Mouse (Mus musculus) hindbrain, embryonic 10.5 days (tissue): Measurements from ENCODE around the gene Defa17. TPM values are rescaled to one million over a fixed set of nuclear protein-coding genes. Genes with fewer than 3 reads are reported as not detected.
"Not testable (repeated sequence)": the region's sequence is repeated elsewhere in the genome, so short reads cannot be mapped to it uniquely, and the experiment has no call there.

Experiments
- DNase-seq: peaks from one replicate; pipeline ENCODE4 v3.0.0-alpha.2; 2017; ENCODE audit warnings: low spot score
- H3K27ac ChIP-seq: fragments of 300-500 bp; sonication (generic); 2 replicates; pipeline ENCODE4 v1.5.1; 2016; ENCODE audit warnings: mild to moderate bottlenecking, moderate library complexity
- H3K27me3 ChIP-seq: fragments of 300-500 bp; sonication (generic); 2 replicates; pipeline ENCODE4 v1.6.1; 2016; ENCODE audit warnings: mild to moderate bottlenecking; ENCODE audit not compliant: poor library complexity, insufficient read depth, severe bottlenecking
- H3K36me3 ChIP-seq: fragments of 300-500 bp; sonication (generic); 2 replicates; pipeline ENCODE4 v1.6.1; 2016; ENCODE audit warnings: mild to moderate bottlenecking, moderate library complexity
- H3K4me1 ChIP-seq: fragments of 300-500 bp; sonication (generic); replicated peaks from 2 replicates; pipeline ENCODE4 v1.6.1; 2016; ENCODE audit warnings: mild to moderate bottlenecking
- H3K4me3 ChIP-seq: fragments of 300-500 bp; sonication (generic); 2 replicates; pipeline ENCODE4 v1.5.1; 2016; ENCODE audit warnings: mild to moderate bottlenecking, moderate library complexity
- H3K9me3 ChIP-seq: fragments of 300-500 bp; sonication (generic); 2 replicates; pipeline ENCODE4 v1.6.1; 2016; ENCODE audit warnings: mild to moderate bottlenecking, moderate library complexity
- WGBS: fragments of 180-500 bp; shearing (Covaris S2); methylation state at CpG from one replicate; pipeline ENCODE4 v1.1.7; 2016; 5-methylcytosine and 5-hydroxymethylcytosine counted together
- polyA plus RNA-seq: library from polyadenylated mRNA; unstranded; fragments of >200 nt; fragmentation: Nextera tagmentation; extraction: Ambion mirVana; gene quantifications from 2 replicates; pipeline ENCODE4 v1.2.1, GENCODE M21; 2016

Gene Defa17
- polyA plus RNA-seq: not detected in 2 replicates

DNA sequence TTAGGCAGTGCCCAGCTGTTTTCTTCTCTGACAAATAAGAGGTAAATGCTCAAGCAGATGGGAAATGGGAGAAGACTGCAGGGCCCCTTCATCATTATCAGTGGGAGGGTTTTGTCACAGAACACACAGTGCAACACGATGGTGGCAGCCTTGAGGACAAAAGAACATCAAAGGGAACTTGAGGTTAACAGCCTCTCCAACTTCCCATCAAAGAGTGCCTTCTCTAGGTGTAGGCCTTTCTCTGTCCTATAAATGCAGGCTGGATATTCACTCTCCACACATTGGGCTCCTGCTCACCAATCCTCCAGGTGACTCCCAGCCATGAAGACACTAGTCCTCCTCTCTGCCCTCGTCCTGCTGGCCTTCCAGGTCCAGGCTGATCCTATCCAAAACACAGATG, at the start of gene Defa17:
Defa17 (plus strand) TSS at position 301 of the 400 bp plus-strand sequence.
- not testable (repeated sequence) for DNase-seq, H3K4me1 ChIP-seq, H3K9me3 ChIP-seq, H3K4me3 ChIP-seq, H3K27ac ChIP-seq, H3K27me3 ChIP-seq, H3K36me3 ChIP-seq
- WGBS: 88% methylated on average over 1 of the region's 2 CpGs

DNA sequence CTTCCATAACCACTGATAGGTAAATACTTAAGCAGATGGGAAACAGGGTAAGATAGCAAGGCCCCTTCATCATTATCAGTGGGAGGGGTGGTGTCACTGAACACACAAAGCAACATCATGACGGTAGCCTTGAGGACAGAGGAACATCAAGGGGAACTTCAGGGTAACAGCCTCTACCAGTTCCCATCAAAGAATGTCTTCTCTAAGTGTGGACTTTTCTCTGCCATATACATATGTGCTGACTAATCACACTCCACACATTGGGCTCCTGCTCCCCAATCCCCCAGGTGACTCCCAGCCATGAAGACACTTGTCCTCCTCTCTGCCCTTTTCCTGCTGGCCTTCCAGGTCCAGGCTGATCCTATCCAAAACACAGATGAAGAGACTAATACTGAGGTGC, 37.7 kb upstream of the Defa17 start, which contains the start of gene Defa26:
Defa26 (plus strand) TSS at position 301 of the 400 bp plus-strand sequence.
- H3K27me3 ChIP-seq, H3K9me3 ChIP-seq, H3K4me3 ChIP-seq, DNase-seq, H3K4me1 ChIP-seq, H3K36me3 ChIP-seq, H3K27ac ChIP-seq: not testable (repeated sequence)
- WGBS: 100% methylated on average over 1 of the region's 1 CpGs

DNA sequence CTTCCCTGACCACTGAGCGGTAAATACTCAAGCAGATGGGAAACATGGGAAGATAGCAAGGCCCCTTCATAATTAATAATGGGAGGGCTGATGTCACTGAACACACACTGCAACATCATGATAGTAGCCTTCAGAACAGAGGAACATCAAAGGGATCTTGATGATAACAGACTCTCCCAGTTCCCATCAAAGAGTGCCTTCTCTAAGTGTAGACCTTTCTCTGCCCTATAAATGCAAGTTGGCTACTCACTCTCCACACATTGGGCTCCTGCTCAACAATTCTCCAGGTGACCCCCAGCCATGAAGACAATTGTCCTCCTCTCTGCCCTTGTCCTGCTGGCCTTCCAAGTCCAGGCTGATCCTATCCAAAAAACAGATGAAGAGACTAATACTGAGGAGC, 9.9 kb downstream of the Defa17 start, which contains the start of gene Defa34:
Defa34 (plus strand) TSS at position 301 of the 400 bp plus-strand sequence.
- H3K27ac ChIP-seq, H3K4me1 ChIP-seq, H3K36me3 ChIP-seq, H3K27me3 ChIP-seq, H3K9me3 ChIP-seq, H3K4me3 ChIP-seq, DNase-seq: not testable (repeated sequence)
- 88% methylated on average over 1 of the region's 1 CpGs for WGBS

DNA sequence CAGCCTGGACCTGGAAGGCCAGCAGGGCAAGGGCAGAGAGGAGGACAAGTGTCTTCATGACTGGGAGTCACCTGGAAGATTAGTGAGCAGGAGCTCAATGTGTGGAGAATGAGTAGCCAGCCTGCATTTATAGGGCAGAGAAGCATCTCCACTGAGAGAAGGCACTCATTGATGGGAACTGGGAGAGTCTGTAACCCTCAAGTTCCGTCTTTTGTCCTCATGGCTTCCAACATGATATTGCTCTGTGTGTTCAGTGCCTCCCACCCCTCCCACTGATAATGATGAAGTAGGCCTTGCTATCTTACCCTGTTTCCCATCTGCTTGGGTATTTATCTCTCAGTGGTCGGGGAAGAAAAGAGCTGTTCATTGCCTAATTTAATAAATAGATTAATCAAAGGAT, 48.0 kb downstream of the Defa17 start, which contains the start of gene AY761184:
AY761184 (minus strand) TSS at position 101 of the 400 bp plus-strand sequence.
- H3K36me3 ChIP-seq, DNase-seq, H3K27me3 ChIP-seq, H3K4me1 ChIP-seq, H3K27ac ChIP-seq, H3K4me3 ChIP-seq, H3K9me3 ChIP-seq: not testable (repeated sequence)
- WGBS: 90% methylated on average over 2 of the region's 2 CpGs

Other genes starting within 250 kb of the Defa17 start
- not detected in 2 replicates for gene Defa36, start 228.4 kb upstream of the Defa17 start, polyA plus RNA-seq
- not detected in 2 replicates for gene Gm7849, start 199.2 kb upstream of the Defa17 start, polyA plus RNA-seq
- gene Defa20, start 146.5 kb upstream of the Defa17 start, polyA plus RNA-seq: not detected in 2 replicates
- not detected in 2 replicates for gene Defa32, start 126.7 kb upstream of the Defa17 start, polyA plus RNA-seq
- gene Defa37, start 90.4 kb upstream of the Defa17 start, polyA plus RNA-seq: not detected in 2 replicates
- gene Defa28, start 72.8 kb upstream of the Defa17 start, polyA plus RNA-seq: not detected in 2 replicates
- gene Gm7861, start 61.3 kb upstream of the Defa17 start, polyA plus RNA-seq: not detected in 2 replicates
- not detected in 2 replicates for gene Defa26, start 37.6 kb upstream of the Defa17 start, polyA plus RNA-seq
- not detected in 2 replicates for gene Defa34, start 10.0 kb downstream of the Defa17 start, polyA plus RNA-seq
- not detected in 2 replicates for gene AY761184, start 47.9 kb downstream of the Defa17 start, polyA plus RNA-seq
- gene Defa24, start 78.7 kb downstream of the Defa17 start, polyA plus RNA-seq: not detected in 2 replicates
- not detected in 2 replicates for gene Defb50, start 167.8 kb downstream of the Defa17 start, polyA plus RNA-seq
- gene Defb2, start 184.1 kb downstream of the Defa17 start, polyA plus RNA-seq: not detected in 2 replicates
- not detected in 2 replicates for gene Defb10, start 203.1 kb downstream of the Defa17 start, polyA plus RNA-seq
- gene Defb9, start 229.6 kb downstream of the Defa17 start, polyA plus RNA-seq: 0.65 TPM in 1 of 2 replicates, not detected in the other